Mouse (Mus musculus) CD8-positive naive resting alpha-beta T cell, adult 2 months (primary cell): ENCODE data around the gene Tap2.
A peak's percentile ranks its signal among the peaks of the same experiment; 100 is the strongest.

Experiments used
- DNase-seq, 2 experiments: peaks; one replicate each; pipeline ENCODE4 v3.0.0; 2022; ENCODE audit warnings: low read depth in 2 of 2, low spot score in 2 of 2

Tap2 gene

DNA sequence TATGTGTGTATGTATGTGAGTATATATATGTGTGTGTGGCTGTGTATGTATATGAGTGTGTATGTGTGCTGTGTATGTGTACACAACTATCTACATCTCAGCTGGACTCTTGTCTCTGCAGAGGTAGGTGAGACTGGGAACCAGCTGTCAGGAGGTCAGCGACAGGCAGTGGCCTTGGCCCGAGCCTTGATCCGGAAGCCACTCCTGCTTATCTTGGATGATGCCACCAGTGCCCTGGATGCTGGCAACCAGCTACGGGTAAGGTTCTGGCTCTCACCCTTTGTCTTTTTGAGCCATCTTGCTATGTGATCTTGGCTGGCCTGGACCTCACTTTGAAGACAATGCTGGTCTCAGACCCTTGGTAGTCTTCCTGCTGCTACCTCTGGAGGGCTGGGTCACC, 8.6 kb upstream of the Tap2 start:
- DNase-seq = no peak

DNA sequence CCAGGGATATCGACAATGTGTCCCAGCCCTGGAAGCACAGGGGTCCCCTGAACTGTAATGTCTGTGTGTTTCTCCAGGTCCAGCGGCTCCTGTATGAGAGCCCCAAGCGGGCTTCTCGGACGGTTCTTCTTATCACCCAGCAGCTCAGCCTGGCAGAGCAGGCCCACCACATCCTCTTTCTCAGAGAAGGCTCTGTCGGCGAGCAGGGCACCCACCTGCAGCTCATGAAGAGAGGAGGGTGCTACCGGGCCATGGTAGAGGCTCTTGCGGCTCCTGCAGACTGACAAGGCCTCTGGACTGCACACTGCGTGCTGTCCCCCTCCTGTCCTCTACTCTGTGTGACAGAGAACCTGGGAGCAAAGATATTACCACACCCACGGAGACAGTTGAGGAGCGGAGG, 6.8 kb upstream of the Tap2 start:
- peak; percentile 70 to 73 for DNase-seq

DNA sequence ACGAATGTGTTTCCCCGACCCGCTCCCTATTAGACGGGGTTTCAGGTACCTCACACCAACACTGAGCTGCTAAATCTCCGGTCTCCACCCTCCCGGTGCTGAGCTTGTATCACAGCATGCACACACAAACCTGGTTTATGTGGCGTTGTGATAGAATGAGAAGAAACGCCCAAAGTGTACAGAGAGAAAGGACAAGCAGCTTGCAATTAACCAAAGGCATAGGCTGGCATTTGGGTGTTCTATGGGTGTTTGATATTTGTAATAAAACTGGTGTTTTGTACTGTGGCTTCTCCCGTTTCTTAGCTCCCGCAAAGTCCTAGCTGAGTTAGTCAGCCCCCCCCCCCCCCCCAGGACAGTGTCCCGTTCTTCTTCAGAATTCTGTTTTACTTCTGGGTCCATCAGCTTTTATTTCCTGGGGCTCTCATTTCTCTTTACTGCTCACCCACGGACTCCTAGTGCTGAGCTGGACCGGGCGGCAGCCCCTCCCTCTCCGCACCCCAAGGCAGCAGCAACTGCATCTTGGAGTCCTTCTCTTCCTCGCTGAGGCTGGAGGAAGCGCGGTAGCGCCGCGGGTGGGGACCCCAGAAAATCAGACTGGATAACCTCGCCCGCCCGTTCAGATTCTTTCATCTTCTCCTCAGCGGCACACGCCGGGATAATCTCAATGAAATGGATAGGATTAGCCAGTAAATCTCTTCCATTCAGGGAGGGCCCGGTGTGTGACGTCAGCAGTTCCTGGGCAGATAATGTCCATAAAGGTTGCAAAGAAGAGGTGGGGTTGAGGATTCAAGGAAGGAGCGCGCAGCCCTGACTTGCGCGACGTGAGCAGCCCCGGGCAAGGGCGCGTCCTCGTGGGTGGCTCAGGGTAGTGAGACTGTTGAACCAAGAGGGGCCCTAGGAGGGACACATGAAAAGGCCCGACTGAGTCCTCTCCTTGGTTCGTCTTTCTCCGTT, 6.1 kb upstream of the Tap2 start, which contains the start of gene Psmb8:
TSS of gene Psmb8 (plus strand) at position 781 of the 954 bp plus-strand sequence.
- peak; percentile 74 to 85 for DNase-seq

DNA sequence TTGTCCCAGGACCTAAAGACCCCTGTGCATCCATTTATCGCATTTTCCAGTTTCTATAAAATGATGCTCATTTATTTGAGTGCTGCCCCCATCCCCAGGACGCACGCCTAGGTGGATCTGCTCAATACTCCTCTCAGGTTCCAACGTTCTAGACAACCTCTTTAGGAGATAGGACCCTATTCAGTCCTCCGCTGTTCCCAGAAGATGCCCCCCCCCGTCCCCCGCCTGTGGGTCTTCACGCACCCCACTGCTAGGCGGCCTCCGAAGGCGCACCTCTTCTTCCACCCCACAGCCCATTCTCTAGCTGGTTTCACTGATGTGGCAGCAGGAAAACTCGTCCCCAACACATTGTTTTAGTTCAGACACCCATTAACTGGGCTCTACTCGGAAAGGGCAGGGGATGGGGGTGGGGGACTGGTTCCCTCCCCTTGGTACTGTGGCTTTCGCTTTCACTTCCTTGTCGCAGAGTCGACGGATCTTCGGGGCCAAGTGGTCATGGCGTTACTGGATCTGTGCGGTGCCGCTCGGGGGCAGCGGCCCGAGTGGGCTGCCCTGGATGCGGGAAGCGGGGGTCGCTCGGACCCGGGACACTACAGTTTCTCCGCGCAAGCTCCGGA, 5.3 kb upstream of the Tap2 start:
- DNase-seq = peak in 1 of 2 experiments; percentile 72

DNA sequence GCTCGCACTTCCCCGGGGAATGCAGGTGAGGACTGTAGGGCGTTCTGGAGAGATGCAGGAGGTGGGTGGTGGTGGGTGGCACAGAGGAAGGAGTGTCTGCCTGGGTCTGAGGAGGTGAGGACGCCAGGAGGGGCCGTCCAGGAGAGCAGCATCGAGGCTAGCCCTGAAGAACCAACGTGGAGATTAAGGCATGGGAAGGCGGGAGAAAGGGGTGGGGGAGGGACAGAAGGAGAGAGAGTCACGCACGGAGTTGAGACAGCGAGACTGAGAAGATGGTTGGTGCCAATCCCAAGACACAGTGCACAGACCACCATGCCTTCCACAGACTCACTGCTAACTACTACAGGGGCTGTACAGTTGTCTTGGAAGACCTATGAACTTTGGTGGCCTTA, 4.8 kb upstream of the Tap2 start:
- DNase-seq = no peak

DNA sequence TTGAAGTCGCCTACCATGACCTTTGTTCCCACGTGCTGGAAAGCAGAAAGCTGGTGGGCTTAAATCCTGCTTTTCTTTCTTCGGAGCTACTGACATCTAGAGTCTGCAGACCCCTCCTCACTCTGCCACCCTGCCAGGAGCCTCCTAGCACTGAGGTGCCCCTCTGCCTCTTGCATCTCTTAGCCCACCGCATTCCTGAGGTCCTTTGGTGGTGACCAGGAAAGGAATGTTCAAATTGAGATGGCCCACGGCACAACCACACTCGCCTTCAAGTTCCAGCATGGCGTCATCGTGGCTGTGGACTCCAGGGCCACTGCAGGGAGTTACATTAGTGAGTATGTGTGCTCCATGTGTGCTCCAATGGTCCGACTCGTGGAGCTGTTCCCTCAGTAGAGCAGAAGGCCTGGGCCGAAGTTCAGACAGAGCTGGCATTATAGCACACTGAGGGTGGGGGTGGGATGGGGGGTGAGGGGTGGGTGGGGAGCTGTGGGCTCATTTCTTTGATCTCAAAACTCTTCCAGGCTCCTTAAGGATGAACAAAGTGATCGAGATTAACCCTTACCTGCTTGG, 4.2 kb upstream of the Tap2 start:
- no peak for DNase-seq

DNA sequence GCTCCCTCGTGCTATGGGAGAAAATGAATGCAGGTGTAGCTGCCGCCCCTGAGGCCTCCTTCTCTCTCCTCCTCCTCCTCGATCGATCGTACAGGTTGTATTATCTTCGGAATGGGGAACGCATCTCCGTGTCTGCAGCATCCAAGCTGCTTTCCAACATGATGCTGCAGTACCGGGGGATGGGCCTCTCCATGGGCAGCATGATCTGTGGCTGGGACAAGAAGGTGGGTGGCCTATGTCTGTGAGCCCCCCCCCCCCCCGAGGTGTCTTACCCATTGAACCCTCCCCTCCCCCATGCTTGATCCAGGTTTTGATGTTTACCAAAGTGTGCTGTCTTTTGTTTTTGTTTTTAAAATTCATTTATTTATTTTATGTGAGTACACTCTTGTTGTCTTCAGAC, 3.3 kb upstream of the Tap2 start:
- no peak for DNase-seq

DNA sequence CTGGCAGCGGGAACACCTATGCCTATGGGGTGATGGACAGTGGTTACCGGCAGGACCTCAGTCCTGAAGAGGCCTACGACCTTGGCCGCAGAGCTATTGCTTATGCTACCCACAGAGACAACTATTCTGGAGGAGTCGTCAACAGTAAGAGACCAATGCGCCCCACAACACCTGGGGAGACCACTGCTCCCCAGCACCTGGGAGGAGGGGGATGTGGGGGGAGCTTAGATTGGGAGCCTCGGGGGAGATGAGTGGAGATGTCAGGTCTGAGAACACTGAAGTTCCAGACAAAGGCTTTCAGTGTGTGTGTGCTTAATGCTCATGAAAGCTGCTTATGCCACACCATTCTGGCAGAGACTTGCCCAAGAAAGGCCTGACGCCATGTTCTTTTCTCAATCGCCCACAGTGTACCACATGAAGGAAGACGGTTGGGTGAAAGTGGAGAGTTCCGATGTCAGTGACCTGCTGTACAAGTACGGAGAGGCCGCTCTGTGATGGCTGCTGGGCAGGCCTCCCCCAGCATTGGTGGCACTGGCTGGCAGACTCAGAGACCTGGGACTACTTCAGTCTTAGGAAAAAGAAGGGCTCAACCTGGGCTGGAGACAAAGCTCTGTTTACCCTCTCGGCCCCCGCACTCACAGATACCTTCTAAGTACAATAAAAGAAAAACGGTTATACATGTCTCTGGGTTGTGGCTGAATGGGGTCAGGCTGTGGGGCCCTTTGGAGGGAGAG, 2.4 kb upstream of the Tap2 start:
- DNase-seq = no peak

DNA sequence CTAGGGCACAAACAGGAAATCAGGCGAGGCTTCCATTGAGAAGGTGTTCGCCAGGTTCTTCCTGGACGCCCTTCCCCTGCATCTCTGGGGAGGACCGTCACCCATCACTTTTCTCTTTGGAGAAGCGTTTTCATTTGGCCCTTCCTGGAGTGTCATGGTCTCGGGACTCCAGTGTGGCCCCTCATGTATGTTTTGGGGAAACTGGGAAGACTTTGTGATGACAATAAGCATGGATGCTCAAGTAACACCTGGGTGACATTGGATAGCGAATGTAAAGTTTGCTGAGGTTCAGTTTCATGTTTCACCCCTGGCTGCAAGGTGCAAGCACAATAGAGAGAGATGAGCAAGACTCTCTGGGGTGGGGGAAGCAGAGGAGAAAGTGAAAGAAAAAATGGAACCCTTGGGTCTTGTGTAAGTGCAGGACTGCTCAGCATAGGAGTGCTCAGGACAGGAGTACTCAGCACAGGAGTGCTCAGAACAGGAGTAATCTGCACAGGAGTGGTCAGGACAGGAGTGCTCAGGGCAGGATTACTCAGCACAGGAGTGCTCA, 1.7 kb upstream of the Tap2 start:
- DNase-seq = no peak

DNA sequence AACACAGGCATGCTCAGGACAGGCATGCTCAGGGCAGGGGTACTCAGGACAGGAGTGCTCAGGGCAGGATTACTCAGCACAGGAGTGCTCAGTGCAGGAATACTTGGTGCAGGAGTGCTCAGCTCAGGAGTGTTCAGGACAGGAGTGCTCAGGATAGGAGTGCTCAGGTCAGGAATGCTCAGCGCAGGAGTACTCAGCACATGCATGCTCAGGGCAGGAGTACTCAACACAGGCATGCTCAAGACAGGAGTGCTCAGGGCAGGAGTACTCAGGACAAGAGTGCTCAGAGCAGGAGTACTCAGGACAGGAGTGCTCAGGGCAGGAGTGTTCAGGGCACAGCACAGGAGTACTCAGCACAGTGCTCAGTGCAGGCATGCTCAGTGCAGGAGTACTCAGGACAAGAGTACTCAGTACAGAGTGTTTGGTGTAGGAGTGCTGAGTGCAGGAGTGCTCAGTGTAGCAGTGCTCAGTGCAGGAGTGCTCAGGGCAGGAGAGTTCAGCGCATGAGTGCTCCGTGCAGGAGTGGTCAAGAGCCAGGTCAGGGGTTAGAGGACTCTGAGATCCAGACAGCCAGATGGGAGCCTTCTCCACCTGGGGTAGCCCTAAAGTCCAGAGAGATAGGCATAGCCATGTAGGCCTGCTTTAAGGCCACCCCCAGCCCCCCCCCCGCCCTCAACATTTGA, 426 bp upstream of the Tap2 start:
- DNase-seq = no peak

DNA sequence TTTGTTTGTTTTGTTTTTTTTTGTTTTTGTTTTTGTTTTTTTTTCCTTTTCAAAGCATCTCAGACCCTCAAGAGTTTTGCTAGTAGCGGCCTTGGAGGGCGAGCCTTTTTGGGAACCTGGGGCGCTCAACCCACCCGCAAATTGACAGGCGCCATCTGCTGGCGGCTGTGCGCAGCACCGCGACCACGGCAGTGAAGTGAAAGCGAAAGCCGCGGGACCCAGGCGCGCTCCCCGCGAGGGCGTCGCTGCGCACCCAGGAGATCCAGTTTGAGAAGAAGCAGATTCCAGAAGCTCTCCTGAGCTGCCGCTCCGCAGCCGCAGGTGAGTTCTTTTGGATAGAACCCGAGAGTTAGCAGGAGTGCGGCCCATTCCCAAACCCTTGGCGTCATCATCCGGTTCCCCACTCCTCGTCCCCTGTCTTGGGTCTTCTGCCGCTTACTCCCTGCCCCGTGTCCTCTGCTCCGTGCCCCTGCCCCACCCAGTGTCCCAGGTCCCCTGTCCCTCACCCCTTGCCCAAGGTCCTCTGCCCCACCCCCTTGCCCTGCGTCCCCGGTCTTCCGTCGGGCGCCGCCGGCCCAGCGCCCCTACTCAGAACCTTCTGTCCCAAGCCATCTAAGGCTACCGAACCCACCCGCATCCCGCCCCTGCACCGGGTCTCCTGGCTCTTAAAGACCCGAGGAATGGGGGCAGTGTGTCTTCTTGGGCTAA, 1.1 kb downstream of the Tap2 start:
- peak; percentile 91 to 93 for DNase-seq

DNA sequence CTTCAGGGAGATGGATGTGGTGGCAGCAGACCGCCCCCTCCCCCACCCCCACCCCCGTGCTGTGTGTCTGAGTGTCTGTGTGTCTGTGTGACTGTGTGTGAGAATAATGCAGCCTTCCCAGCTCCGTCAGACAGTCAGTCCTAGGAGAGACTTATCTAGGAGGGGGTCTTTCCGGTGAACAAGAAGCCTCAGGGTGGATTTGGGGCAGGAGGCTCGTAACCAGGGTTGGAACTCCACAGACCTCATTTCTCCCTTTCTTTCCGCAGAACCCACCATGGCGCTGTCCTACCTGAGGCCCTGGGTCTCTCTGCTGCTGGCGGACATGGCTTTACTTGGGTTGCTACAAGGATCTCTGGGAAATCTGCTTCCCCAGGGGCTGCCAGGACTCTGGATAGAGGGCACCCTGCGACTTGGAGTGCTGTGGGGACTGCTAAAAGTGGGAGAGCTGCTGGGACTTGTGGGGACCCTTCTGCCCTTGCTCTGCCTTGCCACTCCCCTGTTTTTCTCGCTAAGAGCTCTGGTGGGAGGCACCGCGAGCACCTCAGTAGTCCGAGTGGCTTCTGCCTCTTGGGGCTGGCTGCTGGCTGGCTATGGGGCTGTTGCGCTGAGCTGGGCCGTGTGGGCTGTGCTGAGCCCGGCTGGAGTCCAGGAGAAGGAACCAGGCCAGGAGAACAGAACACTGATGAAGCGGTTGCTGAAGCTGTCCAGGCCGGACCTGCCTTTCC, 1.9 kb downstream of the Tap2 start:
- DNase-seq = peak in 1 of 2 experiments; percentile 16

DNA sequence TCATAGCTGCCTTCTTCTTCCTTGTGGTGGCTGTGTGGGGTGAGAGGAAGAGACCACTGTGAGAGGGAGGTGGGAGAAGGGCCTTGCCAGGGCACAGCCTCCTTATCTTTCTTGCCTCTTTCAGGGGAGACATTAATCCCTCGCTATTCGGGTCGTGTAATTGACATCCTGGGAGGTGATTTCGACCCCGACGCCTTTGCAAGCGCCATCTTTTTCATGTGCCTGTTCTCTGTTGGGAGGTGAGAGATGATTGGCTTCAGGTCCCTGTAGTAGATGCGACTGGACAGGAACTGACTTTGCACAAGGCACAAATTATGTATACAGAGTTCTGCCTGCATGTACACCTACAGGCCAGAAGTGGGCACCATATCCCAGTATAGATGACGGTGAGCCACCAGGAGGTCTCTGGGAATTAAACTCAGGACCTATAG, 2.4 kb downstream of the Tap2 start:
- peak in 1 of 2 experiments; percentile 42 for DNase-seq

DNA sequence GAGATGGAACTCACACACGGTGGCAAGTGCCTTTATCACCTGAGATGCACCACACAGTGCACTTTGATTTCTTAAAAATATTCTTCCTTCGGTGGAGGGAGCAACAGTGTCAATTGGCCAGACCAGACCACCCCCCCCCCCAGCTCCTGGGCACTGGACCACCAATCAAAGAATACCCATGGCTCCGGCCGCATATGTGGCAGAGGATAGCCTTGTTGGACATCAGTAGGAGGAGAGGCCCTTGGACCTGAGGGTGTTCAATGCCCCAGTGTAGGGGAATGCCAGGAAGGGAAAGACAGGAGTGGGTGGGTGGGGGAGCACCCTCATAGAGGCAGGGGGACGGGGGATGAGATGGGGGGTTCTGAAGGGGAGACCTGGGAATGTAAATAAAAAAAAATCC, 3.4 kb downstream of the Tap2 start:
- DNase-seq = no peak

DNA sequence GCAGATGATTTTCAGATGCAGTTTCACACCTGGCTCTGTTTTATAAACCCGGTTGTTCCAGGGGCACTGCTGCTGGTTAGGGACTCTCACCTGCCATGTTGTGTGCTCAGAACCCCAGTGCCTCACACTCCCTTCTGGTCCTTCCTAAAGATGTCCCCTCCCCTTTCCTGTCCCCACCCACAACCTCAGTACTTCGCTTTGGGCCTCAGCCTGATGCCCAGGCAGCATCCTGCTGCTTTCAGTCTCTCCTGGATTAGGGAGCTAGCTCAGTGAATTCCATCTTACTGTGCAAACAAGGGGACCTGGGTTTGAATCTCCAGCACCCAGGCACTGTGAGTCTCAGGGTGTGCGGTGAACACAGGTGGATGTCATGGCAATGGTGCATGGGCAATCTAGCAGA, 4.1 kb downstream of the Tap2 start:
- DNase-seq = no peak

DNA sequence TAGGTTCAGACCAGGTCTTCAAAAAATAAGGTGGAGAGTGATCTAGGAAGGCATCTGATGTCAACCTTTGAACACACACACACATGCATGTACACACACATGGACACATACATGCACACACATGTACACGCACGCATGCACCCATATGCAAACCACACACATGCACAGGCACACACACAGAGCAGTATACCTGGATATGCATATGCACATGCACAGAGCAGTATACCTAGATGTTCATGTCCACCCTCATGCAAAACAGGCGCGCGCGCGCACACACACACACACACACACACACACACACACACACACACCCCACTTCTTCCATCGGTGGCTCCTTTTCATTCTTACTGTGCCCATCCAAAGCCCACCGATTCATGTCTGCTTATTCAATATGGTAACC, 4.5 kb downstream of the Tap2 start:
- DNase-seq = no peak

DNA sequence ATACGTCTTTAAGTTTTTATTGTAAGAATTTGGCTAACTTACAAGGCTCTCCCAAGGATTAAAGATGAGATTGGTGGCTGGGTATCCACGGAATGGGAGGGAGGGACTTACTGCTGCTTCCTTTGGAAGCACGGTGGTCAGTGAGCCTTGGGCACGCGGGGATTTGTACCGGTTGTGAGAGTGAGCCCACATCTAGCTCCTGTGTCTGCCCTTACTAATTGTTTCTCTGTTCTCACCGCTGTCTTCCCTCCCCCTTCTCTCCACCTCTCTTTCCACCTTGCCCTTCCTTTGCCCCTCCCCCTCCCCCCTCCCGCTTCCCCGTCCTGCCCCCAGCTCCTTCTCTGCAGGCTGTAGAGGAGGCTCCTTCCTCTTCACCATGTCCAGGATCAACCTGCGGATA, 5.1 kb downstream of the Tap2 start:
- no peak for DNase-seq

DNA sequence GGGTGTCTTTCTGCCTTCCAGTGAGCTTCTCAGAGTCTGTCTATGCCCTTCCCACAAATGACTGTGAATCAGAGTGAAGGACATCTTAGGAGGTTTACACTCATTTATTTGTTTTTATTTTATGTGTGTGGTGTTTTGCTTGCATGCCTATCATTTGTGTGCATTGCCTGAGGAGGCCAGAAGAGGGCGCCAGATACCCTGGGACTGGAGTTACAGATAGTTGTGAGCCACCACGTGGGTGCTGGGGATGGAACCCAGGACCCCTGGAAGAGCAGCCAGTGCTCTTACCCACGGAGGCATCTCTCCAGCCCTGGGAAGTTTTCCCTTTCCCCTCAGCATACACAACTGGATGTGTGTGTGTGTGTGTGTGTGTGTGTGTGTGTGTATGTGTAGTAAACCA, 6.4 kb downstream of the Tap2 start:
- DNase-seq = no peak

DNA sequence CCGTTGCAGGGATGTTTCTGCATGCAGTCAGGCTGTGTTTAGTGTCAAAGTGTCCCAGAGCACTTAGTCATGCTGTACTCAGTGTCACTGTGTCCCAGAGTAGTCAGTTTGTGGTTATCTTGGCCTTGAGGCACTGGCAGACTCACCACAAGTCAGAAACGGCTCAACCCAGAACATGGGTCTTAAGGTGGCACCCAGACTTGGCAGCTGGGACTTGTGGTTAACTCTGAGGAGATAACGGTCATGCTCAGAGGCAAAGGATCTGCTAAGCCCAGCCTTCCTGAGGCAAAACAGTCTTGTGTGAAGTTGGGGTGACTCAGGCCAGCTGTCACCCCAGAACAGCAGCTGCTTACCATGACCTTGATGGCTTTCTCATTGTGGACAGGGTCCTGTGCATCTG, 7.3 kb downstream of the Tap2 start:
- no peak for DNase-seq
